Mouse (Mus musculus) midbrain, embryonic 10.5 days (tissue): ENCODE data around the gene Sema3e. TPM values are rescaled to one million over a fixed set of nuclear protein-coding genes. Genes with fewer than 3 reads are reported as not detected.

Experiments used
- DNase-seq: peaks from one replicate; pipeline ENCODE4 v3.0.0-alpha.2; 2017; ENCODE audit warnings: low spot score
- H3K27ac ChIP-seq: fragments of 300-500 bp; sonication (generic); replicated peaks from 2 replicates; pipeline ENCODE4 v1.5.1; 2016; ENCODE audit warnings: mild to moderate bottlenecking
- H3K27me3 ChIP-seq: fragments of 300-500 bp; sonication (generic); 2 replicates; pipeline ENCODE4 v1.6.1; 2016; ENCODE audit warnings: low read depth, mild to moderate bottlenecking; ENCODE audit not compliant: poor library complexity, severe bottlenecking
- H3K36me3 ChIP-seq: fragments of 300-500 bp; sonication (generic); 2 replicates; pipeline ENCODE4 v1.6.1; 2016; ENCODE audit warnings: mild to moderate bottlenecking, moderate library complexity
- H3K4me1 ChIP-seq: fragments of 300-500 bp; sonication (generic); 2 replicates; pipeline ENCODE4 v1.6.1; 2016
- H3K4me3 ChIP-seq: fragments of 300-500 bp; sonication (generic); 2 replicates; pipeline ENCODE4 v1.5.1; 2016; ENCODE audit warnings: mild to moderate bottlenecking, moderate library complexity
- H3K9me3 ChIP-seq: fragments of 300-500 bp; sonication (generic); replicated peaks from 2 replicates; pipeline ENCODE4 v1.6.1; 2016; ENCODE audit warnings: mild to moderate bottlenecking
- WGBS: fragments of 180-500 bp; shearing (Covaris S2); methylation state at CpG from one replicate; pipeline ENCODE4 v1.1.7; 2016; 5-methylcytosine and 5-hydroxymethylcytosine counted together
- polyA plus RNA-seq: library from polyadenylated mRNA; unstranded; fragments of >200 nt; fragmentation: Nextera tagmentation; extraction: Ambion mirVana; gene quantifications from 2 replicates; pipeline ENCODE4 v1.2.1, GENCODE M21; 2016

Gene Sema3e
- 1.7 and 1.8 TPM in 2 replicates for polyA plus RNA-seq

DNA sequence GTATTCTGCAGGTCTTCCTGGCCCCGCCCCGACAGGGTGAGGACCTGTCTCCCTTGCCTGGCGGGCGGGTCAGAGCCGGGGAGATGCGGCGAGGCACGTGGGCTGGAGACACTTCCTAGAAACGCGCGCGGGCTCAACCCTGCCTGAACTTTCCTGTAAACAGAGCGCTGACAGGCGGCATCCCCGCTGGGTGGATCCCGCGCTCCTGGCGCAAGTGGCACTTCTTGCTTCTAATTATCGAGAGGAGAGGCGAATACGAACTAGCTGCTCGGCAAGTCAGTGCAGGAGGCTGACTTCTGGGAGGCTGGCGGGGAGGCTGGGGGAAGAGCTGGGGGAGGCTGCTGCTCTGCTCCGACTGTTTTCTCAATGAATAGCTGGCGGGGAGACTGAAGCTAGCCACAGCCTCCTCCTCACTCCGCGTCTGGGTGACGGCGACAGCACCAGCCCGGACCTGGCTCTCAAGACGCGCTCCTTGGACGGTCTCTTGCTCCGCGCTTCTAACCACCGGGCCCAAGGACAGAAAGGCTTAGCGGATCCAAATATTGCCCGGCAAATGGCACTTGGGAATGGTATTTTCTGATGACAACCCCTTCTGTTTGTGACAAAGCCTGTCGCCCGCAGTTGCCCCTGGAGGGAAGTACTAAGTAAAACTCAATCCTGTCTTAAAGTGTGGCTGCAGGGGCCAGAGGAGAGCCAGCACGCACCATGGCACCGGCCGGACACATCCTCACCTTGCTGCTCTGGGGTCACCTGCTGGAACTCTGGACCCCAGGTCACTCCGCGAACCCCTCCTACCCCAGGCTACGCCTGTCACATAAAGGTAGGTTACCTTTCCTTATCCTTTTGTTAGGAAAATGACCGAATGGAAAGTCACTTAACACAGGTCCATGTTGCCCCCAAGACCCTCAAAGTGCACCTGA lies at the start of gene Sema3e:
TSS of gene Sema3e (plus strand) at position 72 of the 920 bp plus-strand sequence.
- H3K4me1 ChIP-seq, result peaks cover 7% of the 10 kb centered on the region
- under 1% methylated on average over 47 of the region's 47 CpGs for WGBS
- H3K27ac ChIP-seq, result no peak within 1 kb of the TSS; the same call in 1 of the 2 replicates
- DNase-seq, result peak; percentile 66
- peaks cover 34% of the 10 kb centered on the region for H3K27me3 ChIP-seq
- no peaks in the 10 kb centered on the region for H3K36me3 ChIP-seq
- peak within 1 kb of the TSS; percentile 61 for H3K4me3 ChIP-seq
- peaks cover 4% of the 10 kb centered on the region; the same call in 1 of the 2 replicates for H3K9me3 ChIP-seq

GRCm38 (mm10) chr5:13977576-13977975 lies 47.5 kb upstream of the Sema3e start:
- H3K4me1 ChIP-seq, result peaks cover 7% of the 10 kb centered on the region
- no peak overlapping the region for H3K4me3 ChIP-seq
- H3K36me3 ChIP-seq, result no peaks in the 10 kb centered on the region
- no peak overlapping the region for H3K27ac ChIP-seq
- DNase-seq, result no peak
- WGBS, result 77% methylated on average over 3 of the region's 3 CpGs
- no peaks in the 10 kb centered on the region for H3K9me3 ChIP-seq
- H3K27me3 ChIP-seq, result no peaks in the 10 kb centered on the region

DNA sequence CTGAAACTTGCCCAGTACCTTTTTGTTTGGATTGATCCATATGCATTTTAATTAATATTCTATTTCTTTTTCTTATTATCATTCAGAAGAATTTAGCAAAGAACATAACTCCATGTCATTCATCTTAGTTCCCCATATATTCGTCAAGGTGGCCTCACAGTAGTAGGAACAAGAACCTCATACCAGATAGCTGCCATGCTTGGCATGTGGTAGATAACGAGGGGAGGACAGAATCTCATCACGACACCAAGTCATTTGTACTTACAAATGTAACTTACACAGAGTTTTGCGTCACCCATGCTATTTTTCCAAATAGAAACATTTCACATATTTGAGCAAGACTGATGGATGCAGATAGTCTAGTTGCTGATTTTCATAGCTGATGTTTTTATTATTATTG lies 45.9 kb upstream of the Sema3e start:
- no peaks in the 10 kb centered on the region for H3K9me3 ChIP-seq
- no peaks in the 10 kb centered on the region for H3K36me3 ChIP-seq
- H3K27ac ChIP-seq, result no peak overlapping the region
- H3K4me3 ChIP-seq, result no peak overlapping the region
- WGBS, result 89% methylated on average over 4 of the region's 4 CpGs
- H3K4me1 ChIP-seq, result peaks cover 9% of the 10 kb centered on the region
- H3K27me3 ChIP-seq, result no peaks in the 10 kb centered on the region
- no peak for DNase-seq

- H3K27ac ChIP-seq, result no peak overlapping the region
- H3K4me1 ChIP-seq, result peaks cover 9% of the 10 kb centered on the region
- no peaks in the 10 kb centered on the region for H3K9me3 ChIP-seq
- H3K27me3 ChIP-seq, result no peaks in the 10 kb centered on the region
- 32% methylated on average over 7 of the region's 7 CpGs for WGBS
- H3K4me3 ChIP-seq, result no peak overlapping the region
- no peak for DNase-seq
- H3K36me3 ChIP-seq, result no peaks in the 10 kb centered on the region
Observed at GRCm38 (mm10) chr5:13982417-13983054, 42.5 kb upstream of the Sema3e start.

GRCm38 (mm10) chr5:13983608-13984007 lies 41.5 kb upstream of the Sema3e start:
- Histone ChIP-seq H3K4me1 (peaks cover 9% of the 10 kb centered on the region), H3K27ac (no peak overlapping the region), H3K4me3 (no peak overlapping the region), H3K27me3 (no peaks in the 10 kb centered on the region), H3K36me3 (no peaks in the 10 kb centered on the region), H3K9me3 (no peaks in the 10 kb centered on the region)
- 91% methylated on average over 4 of the region's 4 CpGs for WGBS
- DNase-seq, result no peak

- peaks cover 9% of the 10 kb centered on the region for H3K4me1 ChIP-seq
- H3K27ac ChIP-seq, result no peak overlapping the region
- H3K27me3 ChIP-seq, result no peaks in the 10 kb centered on the region
- no peaks in the 10 kb centered on the region for H3K9me3 ChIP-seq
- no peaks in the 10 kb centered on the region for H3K36me3 ChIP-seq
- WGBS, result 92% methylated on average over 3 of the region's 3 CpGs
- H3K4me3 ChIP-seq, result no peak overlapping the region
- DNase-seq, result no peak
Observed at GRCm38 (mm10) chr5:13985669-13986068, 39.4 kb upstream of the Sema3e start.

GRCm38 (mm10) chr5:13987123-13987522 lies 38.0 kb upstream of the Sema3e start:
- 71% methylated on average over 1 of the region's 1 CpGs for WGBS
- no peak overlapping the region for H3K27ac ChIP-seq
- H3K9me3 ChIP-seq, result no peaks in the 10 kb centered on the region
- H3K27me3 ChIP-seq, result no peaks in the 10 kb centered on the region
- no peak overlapping the region for H3K4me3 ChIP-seq
- DNase-seq, result no peak
- H3K4me1 ChIP-seq, result peaks cover 6% of the 10 kb centered on the region
- H3K36me3 ChIP-seq, result no peaks in the 10 kb centered on the region

DNA sequence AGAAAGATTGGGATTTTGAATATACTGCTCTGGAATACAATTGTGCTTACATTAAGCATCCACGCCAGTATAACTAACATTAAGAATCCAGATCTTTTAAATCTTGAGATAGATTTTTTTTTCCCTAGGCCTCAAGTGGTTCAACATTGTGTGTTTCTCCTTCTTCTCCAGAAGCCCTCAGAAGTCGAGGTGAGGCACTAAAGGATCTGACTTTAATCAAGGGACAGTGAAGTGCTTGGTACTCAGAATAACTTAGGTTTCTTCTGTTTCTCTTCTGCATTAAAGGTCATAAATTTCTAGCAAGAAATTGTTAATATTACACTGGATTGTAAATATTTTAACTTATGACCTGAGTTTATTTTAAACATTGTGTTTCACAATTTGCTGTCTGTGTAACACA lies 37.1 kb upstream of the Sema3e start:
- Histone ChIP-seq H3K9me3 (no peaks in the 10 kb centered on the region), H3K4me1 (no peaks in the 10 kb centered on the region; the same call in none of the 2 replicates), H3K27ac (no peak overlapping the region), H3K4me3 (no peak overlapping the region), H3K36me3 (no peaks in the 10 kb centered on the region), H3K27me3 (no peaks in the 10 kb centered on the region)
- 77% methylated on average over 2 of the region's 2 CpGs for WGBS
- DNase-seq, result no peak

- Histone ChIP-seq H3K27ac (no peak overlapping the region), H3K4me1 (no peaks in the 10 kb centered on the region), H3K9me3 (no peaks in the 10 kb centered on the region), H3K36me3 (no peaks in the 10 kb centered on the region), H3K4me3 (no peak overlapping the region), H3K27me3 (no peaks in the 10 kb centered on the region)
- DNase-seq, result no peak
- WGBS, result 67% methylated on average over 11 of the region's 11 CpGs
Observed at GRCm38 (mm10) chr5:13992734-13993396, 32.2 kb upstream of the Sema3e start.

GRCm38 (mm10) chr5:14028341-14028740 lies 3.3 kb downstream of the Sema3e start:
- Histone ChIP-seq H3K4me3 (no peak overlapping the region), H3K27ac (no peak overlapping the region), H3K9me3 (no peaks in the 10 kb centered on the region), H3K4me1 (peaks cover 7% of the 10 kb centered on the region), H3K36me3 (no peaks in the 10 kb centered on the region), H3K27me3 (peaks cover 34% of the 10 kb centered on the region)
- 93% methylated on average over 7 of the region's 7 CpGs for WGBS
- DNase-seq, result no peak

DNA sequence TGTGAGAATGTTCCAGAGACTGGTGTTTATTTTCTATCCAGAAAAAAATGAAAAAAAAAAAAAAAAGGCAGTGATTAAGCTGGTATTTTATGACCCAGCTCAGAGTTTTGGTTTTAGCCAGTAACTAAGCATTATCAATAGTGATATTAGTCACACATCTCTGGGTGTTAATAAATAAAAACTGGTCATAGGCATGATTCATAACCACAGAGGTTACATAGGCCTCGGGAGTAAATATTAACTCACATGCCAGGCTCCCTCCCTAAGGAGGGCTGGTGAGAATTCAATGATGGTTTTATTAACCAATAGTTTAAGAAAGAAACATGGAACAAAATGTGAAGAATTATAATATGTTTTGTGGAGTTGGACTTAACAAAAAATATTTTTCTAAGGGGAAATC lies 5.7 kb downstream of the Sema3e start:
- DNase-seq, result no peak
- Histone ChIP-seq H3K27me3 (peaks cover 18% of the 10 kb centered on the region), H3K4me1 (peaks cover 4% of the 10 kb centered on the region), H3K4me3 (no peak overlapping the region), H3K27ac (no peak overlapping the region), H3K36me3 (no peaks in the 10 kb centered on the region), H3K9me3 (no peaks in the 10 kb centered on the region)
- 95% methylated on average over 1 of the region's 1 CpGs for WGBS

DNA sequence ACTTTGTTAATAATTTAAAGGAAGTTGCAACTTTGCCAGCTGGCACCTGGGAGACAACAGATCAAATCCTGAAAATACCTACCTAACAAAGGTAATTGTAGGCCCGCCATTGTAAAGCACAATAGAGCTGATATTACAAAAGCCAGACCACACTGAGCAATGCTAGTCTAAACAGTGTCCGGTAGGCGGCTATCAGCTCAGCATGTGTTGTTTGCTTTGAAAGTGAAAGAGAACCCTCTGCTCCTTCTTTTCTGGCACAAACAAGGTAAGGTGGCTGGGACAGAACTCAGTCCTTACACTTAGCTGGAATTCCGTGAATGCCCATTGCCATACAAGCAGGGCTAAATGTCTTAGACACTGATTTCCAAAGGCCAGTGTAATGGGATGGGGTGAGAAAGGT lies 7.0 kb downstream of the Sema3e start:
- H3K4me1 ChIP-seq, result no peaks in the 10 kb centered on the region
- WGBS, result 15% methylated on average over 4 of the region's 4 CpGs
- H3K36me3 ChIP-seq, result no peaks in the 10 kb centered on the region
- DNase-seq, result no peak
- H3K9me3 ChIP-seq, result no peaks in the 10 kb centered on the region
- no peak overlapping the region for H3K4me3 ChIP-seq
- H3K27me3 ChIP-seq, result peaks cover 6% of the 10 kb centered on the region; the same call in 1 of the 2 replicates
- H3K27ac ChIP-seq, result no peak overlapping the region
